Mouse (Mus musculus): Measurements from ENCODE around the gene Gtf2i.

Gene Gtf2i

DNA sequence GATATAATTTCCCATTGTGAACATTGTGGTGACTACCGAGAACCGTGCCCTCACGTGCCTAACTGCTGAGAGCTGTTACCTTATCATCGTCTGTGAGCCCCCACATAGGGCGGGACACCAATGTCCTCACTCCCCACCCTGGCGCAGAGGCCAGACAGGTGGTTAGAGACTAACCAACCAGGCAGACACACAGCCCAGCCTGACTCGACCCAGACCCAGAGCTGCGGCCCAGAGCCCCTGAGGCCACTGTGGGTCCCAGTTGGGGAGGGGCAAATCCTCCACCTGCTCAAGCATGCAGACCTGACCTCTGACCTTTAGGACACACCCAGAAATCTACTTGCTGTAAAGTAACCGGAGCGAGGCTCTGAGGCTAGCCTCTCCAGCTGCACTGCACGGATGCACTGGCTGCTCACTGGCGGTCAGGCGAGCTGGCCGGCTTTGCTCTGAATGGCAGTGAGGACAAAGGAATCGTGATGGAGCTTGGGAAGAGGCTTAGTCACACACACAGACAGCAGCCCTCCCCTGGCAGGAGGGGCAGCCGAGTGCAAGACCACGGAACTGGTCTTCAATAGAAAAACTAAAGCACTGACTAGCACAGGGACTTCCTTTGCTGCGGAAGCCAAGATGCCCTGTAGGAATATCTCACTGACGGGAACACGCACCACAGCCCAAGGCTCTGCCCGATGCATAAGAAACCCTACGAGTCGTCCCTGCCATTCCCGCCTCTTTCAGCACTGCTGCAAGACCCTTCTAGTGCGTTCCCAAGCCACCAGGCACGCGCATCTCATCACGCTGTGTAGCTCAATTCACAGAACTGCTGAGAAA lies 76.4 kb downstream of the Gtf2i start:
- no peak for DNase-seq

DNA sequence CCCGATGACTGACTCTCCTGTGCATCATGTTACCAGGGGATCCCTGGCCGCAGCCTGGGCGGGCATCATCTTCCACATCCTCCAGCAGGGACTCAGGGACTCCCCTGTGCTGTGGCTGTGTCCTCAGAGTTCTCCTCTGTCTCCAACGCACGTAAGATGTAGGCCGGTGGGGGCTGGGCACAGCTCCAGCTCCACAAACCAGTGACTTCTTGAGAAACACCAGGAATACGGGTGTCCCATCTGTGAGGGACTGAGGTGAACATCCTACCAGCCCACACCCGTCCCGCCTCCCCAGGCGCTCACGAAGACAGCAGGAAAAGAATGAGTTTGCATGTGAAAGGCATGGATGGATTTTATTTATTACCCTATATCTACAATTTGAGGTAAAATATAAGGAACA lies 77.1 kb downstream of the Gtf2i start:
- peak; percentile 53 for DNase-seq

DNA sequence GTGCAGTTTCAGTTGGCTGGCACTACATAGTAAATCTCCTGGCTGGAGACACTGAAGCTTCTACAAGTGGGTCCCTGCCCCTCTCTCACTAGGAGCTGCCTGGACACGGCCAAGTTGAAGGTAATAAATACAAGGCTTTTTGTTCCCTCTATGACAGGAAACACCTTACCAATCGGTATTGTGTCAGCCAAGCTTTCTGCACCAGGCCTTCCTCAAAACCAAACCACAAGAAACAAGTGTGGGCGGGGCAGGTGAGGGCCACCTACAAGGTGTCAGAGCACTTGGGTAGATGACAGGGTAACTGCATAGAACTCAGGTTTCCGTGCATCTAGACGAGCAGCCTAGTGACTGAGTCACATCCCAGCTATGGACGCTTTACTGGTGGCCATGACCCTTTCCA lies 77.8 kb downstream of the Gtf2i start:
- DNase-seq: no peak

DNA sequence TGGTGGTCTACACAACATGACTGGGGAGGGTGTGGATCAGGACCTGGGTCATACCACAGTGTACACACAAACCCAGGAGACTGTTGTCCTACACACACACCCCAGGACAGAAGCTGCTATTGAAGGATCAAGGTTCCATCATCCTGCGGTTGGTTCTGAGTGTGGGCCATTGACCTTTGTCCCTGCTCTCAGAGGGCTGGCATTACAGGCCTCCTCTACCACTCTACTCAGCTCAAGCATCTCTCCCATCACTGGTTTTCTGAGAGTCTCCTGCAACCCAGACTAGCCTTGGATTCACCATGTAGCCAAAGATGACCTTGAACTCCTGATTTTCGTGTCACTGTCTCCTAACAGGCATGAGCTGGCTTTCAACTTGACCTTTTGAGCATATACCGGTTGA lies 78.3 kb downstream of the Gtf2i start:
- DNase-seq: no peak

DNA sequence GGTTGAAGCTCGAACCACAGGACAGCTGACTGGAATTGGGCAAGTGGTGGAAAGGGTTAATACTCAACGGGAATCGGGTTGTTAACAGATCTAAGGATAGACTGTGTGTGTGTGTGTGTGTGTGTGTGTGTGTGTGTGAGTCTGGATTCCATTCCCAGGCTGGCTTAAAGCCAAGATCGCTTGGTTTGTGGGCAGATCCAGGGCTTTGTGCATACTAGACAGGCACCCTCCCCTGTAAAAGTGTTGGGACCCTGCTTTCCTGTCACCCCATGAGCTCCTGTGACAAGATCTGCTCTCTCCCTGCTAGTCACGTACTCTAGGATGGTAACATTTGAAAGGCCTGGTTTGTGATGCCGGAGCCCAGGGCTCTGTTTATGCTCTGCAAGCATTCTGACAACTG lies 79.4 kb downstream of the Gtf2i start:
- DNase-seq: no peak

DNA sequence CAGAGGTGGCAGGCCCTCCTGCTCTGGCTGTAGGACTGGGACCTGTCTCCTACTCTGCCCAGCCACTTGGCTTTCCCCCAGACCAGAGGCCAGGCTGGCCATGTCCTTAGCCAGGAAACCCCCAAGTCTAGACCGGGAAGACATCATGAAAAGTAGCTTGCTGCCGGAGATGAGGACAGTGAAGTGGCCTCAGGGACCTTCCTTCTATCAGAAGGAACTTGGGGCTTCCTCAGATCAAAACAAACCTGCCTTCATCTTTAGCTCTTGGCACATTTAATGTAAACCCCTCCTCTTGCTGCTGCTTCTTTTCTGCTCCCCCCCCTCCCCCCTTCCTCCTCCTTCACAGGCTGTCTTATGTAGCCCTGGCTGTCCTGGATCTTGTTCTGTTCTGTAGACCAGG lies 80.4 kb downstream of the Gtf2i start:
- no peak for DNase-seq

DNA sequence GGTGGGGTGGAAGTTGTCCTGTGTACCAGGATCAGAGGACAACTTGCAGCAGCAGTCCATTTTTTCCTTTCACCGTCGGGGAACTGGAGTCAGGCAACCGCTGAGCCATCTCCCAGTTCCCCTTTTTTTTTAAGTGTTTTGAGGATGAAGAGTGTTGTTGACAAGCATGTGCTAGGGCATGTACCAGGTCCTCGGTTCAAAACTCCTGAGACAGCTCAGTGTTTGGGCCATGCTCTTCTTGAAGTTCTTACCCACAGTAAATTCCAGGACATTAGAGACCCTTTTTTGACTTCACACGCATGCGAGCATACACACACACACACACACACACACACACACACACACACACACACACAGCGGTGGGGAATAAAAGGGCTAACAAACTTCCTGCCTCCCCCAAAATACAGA lies 81.3 kb downstream of the Gtf2i start:
- no peak for DNase-seq

DNA sequence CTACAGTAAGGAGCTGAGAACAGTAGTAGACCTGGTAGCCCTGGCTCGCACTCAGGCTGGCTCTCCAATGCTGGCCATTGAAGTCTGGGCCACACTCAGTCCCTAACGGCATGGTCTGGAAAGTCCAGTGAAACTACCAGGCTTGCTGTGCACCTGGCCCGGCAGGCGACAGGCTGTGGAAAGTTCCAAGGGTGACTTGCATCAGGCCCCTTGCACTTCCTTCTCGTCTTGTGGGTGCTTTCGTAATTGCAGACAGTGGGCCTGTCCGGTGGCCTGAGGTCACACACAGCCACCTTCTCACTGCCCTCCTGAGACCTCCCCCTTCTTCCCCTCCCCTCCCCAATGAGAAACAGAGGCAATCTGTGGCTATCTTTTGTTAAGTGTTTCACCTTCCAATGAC lies 82.0 kb downstream of the Gtf2i start:
- DNase-seq: no peak

DNA sequence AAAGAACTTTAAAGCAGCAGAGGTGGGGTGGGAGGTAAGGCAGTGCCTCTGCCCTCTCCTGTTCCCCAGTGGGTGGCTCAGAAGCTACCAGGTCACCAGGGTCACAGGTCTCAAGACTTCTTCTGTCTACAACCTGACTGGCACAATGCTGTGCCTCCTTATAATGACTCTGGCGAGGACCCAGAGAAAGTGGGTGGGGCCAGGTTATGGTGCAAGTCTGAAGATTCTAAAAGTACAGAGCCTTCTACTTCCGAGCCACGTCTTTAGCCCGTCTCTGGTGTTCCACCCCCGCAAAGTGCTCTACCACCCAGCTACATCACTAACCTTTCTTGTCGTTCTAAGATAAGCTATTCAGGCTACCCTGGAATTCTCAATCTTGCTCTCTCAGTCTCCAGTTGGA lies 82.4 kb downstream of the Gtf2i start:
- DNase-seq: no peak

DNA sequence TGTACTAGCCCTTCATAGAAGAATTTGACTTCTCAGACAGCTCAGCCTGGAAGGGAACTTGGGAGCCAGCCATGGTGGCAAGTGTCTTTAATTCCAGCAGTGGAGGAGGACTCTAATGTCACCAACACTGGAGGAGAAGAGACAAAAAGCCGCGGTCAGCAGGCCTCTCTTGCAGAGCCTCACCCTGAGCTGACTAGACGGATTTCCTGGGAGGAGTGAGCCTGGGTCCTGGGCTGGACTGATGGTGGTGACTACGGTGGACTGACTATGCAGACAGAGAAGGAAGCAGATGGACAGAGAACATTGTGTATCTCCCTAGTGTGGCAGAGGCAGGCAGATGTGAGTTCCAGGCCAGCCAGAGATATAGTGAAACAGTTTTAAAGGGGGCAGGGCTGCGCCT lies 83.2 kb downstream of the Gtf2i start:
- DNase-seq: no peak

DNA sequence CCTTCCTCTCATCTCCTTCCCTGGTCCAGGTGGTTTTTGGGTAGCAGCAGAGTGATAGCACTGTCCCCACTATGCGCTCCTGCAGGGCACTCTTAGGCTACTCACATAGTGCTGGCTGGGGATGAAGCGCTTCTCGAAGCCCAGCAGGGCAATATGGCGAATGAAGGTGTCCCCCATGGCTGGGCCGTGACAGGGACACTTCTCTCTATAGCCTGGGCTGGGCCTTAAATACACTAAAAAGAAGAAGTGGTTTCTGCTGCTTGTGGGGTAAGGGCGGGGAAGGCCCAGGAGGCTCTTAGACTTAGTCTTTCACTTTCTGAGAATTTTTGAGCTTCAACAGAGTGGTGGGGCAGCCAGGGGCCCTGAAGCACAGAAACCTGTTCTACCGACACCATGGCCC lies 85.2 kb downstream of the Gtf2i start, which contains the start of gene Ncf1:
Ncf1 (minus strand) TSS at position 235 of the 400 bp plus-strand sequence.
- no peak for DNase-seq

DNA sequence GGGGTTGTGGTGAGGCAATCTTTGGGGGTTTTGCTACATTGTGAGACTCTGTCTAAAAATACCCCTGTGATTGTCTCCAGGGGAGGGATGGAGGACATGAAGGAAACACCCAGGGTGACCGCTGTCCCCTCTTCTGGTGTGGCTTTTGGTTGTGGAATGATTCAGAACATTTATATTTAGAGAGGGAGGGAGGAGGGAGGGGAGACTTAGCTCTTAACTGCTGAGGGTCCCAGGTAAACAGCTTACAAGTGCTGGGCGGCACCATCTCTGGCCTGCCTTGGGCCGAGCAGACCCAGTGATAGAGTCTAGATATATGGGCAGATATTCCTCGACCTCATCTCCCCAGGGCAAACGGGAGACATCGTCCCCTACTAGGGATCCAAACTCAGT lies 86.3 kb downstream of the Gtf2i start:
- no peak for DNase-seq

DNA sequence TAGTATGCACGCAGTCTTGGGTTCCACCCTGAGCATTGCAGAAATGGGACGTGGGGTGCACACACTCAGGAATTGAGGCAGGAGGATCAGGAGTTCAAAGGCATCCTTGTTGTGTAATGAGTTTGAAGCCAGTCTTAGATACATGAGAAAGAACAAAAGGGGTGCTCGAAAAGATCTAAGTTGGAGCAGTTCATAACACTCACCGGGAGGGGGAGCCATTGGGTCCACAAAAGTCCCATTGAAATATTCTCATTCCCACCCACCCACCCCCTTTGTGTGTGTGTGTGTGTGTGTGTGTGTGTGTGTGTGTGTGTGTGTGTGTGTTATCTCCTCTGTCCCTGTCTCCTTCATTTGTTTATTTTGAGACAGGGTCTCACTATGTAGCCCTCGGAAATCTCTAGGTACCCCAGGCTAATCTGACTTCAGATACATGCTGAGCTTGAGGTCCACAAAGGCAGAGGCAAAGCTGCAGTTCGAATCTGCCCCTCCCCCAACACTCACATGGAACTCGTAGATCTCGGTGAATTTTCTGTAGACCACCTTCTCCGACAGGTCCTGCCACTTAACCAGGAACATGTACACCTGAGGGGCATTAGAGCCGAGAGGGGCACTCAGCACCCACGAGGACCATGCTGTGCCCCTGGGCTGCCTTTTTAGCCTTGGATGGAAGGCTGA lies 86.8 kb downstream of the Gtf2i start:
- DNase-seq: no peak

DNA sequence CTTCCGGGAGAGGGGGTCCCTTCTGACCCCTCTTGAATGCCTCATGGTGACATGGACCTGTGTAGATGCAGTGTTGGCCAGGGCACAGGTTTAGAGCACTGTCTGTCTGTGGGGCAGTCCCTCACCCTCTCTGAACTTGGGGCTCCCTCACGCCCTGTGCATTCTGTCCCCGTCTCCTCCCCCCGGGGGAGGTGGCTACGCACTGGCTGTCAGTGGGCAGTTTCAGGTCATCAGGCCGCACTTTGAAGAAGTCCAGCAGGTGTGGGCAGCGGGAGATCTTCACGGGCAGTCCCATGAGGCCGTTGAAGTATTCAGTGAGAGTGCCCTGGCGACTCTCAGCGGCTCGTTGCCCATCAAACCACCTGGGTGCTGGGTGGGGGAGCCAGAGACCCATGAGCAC lies 87.6 kb downstream of the Gtf2i start:
- DNase-seq: no peak

DNA sequence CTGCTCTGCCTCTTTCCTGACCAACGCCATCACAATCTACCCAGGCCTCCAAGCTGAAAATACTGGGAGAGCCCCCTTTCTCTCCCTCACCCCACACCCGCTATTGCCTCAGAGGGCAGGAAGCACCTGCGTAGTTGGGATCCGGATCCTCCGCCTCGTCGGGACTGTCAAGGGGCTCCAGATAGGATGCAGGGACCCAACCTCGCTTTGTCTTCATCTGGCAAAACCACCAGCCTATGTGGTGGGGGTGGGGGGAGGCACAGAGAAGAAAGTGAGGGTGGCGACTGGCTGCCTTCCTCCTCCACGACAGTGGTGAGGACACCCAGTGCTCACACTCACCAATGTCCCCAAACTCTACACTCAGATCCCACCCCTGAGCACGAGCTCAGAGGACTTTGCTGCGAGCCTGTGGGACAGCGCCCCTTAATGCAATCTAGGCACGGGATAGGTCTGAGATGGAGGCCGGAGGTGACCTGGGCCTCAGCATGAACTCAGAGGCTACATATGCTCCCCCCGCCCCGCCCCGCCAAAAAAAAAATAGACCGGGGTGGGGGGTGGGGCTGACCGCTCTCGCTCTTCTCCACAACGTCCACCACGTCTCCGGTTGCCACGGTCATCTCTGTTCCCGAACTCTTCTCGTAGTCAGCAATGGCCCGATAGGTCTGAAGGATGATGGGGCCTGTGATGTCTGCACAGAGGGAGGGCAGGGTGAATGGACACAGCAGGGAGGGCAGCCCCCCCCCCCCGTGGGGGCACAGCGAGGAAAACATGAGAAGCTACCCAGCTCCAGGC lies 89.3 kb downstream of the Gtf2i start:
- DNase-seq: no peak

DNA sequence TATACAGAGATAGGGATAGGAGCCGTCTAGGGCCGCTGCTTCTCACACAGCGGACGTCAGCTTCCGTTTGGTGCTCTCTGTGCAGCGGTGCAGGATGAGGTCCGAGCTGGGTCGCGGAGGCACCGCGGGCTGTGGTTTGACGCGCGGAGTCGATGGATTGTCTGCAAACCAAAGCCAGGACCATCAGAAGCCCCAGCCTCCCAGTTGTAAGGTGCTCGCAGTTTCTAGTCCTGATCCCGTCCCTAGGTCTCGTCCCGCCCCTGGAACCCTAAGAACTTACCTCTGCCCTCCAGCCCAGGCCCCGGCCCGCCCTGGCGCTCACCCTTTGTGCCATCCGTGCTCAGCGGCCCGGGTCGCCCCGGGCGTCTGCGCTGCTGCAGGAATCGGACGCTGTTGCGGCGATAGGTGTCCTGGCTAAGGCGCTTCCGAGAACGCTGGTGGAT lies 92.8 kb downstream of the Gtf2i start:
- no peak for DNase-seq

DNA sequence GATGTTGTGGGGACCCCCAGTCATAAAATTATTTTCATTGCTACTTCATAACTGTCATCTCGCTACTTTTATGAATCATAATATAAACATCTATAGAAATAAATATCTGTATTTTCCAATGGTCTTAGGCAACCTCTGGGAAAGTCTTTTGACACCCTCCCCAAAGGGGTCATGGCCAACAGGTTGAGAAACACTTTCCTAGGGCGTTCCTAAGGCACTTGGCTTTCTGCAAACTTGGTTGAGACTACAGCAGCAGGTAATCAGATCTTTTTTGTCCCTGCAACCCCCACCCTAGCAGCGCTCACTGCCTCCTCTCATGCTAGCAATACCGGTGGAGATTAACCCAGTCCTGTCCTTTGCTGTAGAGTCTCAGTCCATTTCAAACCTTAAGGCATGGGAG lies 93.3 kb downstream of the Gtf2i start:
- no peak for DNase-seq

DNA sequence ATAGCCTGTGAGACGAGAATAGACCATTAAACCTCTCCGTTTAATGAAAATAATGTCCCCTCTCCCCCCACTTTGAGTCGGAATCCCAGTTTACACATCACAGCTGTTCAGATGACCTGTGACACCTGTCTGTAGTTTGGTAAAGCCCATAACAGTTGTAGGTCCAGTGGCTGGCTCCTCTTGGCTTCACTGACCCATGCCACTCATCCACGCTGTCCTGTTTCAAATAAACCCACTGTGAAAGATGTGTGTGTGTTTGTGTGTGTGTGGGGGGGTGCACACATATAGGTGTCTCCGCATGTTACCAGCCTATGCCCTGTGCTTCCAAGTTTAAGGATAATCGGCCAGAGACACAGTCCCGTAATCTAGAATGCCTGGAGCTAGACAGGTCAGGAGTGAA lies 96.7 kb downstream of the Gtf2i start:
- no peak for DNase-seq

DNA sequence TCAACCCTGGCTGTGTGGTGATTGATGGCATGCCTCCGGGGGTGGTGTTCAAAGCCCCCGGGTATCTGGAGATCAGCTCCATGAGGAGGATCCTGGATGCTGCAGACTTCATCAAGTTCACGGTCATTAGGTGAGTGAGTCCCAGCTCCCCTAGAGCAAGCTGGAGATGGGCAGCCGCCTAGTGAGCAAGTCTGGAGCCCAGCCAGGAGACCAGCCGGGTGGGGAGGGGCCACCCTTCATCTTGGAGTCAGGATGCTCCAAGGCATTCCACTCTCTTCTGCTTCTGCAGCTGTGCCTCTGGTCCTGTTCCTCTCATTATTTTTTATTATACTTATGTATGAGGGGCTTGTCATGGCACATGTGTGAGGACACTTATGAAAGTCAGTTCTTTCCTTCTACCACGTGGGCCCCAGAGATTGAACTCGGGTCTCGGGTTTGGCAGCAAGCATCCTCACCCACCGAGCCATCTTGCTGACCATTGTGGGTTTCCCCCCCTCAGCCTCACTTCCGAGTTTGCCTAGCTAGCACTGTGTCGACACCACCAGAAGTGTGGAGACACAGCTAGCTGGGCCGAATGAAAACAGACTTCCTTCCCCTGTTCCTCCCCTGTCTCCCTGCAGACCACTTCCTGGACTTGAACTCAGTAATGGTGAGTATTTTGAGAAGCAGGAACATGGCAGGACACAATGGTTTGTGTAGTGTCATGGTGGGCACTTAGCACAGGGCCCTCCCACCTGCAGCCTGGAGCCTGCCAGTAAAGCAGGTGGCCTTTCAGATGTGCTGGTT lies 100.3 kb downstream of the Gtf2i start:
- DNase-seq: no peak

DNA sequence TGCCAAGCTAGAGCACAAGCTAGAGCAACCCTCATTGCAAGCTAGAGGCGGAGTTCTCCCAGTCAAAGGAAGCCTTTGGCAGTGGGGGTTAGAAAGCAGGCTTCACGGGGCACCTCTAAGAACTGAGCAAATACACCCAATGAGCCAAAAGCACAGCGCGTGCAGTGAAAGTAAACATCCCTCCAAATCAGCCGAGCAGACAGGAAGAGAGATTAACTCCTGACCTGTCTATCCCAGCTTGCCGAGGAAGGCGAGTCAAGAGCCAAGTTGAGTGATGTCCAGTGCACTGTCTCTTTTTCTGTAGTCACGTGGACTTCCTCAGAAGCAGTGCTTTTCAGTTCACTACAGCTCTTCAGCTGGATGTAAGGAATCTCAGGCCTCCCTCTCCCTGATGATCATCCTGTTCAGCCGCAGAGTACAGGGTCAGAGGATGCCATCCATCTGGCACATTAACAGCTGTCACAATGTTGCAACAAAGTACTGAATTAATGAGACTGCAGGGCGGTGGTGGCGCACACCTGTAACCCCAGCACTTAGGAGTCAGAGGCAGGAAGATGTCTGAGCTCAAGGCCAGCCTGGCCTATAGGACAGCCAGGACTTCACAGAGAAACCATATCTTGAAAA lies 104.5 kb downstream of the Gtf2i start:
- no peak for DNase-seq

DNA sequence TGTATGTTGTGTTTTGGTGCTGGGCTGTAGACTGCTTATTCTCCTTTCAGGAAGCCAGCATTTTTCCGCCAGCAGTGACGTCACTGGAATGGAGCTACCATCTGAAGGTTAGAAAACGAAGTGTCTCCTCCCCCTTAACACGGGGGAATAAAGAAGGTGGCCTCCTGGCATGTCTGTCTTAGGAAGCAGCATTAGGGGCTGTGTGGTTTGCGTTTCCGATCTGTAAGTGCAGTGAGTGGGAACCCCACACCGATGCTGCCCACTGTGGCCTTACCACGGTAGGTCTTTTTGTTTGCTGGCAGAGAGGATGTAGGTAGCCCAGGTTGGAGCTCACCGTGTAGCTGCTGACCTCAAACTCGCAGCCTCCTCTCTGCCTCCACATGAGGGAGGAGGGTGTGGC lies 107.8 kb downstream of the Gtf2i start:
- no peak for DNase-seq

DNA sequence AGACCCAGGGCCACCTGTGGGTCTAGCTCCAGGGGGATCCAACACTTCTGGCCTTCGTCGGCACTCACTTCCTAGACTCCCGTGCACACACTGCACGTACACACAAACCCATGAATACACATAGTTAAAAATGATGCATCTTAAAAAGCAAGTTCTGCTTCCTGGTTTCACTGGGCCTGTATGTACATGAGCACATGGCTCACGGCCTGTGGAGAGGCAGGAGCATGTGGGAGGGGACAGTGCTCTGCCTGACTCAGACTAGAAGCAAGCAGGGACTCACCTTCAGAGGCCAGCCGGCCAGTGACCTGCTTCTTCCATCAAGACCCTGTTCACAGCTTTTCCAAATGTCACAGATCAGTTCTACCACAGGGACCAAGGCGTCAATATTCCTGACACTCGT lies 120.9 kb downstream of the Gtf2i start:
- no peak for DNase-seq
